Mouse (Mus musculus) erythroblast, embryonic 14.5 days (primary cell): ENCODE measurements around the gene Cacna1d.

Source experiments
- GATA1 ChIP-seq: IDR thresholded peaks from 2 replicates; pipeline ENCODE4 v1.6.1; 2012; ENCODE audit warnings: low read length, inconsistent platforms, mixed read lengths
- TAL1 ChIP-seq: IDR thresholded peaks from 3 replicates; pipeline ENCODE4 v1.6.1; 2012; ENCODE audit warnings: low read length, inconsistent platforms, mixed read lengths

DNA sequence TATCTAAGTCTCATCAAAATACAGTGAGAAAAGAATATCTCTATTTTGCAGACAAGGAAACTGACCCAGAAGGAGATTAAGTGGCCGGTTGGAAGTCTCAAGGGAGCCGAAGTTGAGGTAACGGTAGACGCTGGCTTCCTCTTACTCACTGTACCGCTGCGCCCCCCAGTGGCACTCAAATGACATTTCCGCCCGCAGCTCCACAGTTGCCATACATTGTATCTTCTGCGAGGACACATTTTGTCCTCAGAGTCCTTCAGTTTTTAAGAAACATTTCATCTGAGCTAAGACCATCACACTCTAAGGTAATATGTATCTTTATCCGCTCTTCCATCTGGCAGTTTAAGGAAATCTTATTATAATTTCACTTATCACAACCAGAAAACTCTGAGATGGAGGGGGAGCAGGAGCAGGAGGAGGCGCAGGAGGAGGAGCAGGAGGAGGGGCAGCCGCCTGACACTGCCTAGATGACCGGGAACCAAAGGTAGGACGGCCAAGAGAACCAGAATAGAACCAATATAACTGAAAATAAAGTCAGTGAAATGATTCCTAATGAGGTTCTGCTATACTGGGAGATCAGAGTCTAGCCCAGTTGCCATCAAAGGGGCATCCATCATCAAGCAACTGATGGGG, 31.2 kb downstream of the Cacna1d start:
- no peak for TF ChIP-seq GATA1
- no peak for TF ChIP-seq TAL1
